Mouse (Mus musculus) kidney, postnatal 14 days (tissue): ENCODE data around the gene Rapgef1.
"Not testable (repeated sequence)": the region's sequence is repeated elsewhere in the genome, so short reads cannot be mapped to it uniquely, and the experiment has no call there.

Source experiments
- DNase-seq: peaks from one replicate; pipeline ENCODE4 v3.0.0; 2022; ENCODE audit warnings: mixed read lengths

Gene Rapgef1

GRCm38 (mm10) chr2:29747852-29748251 is 128.3 kb downstream of the Rapgef1 start:
- DNase-seq: no peak

- no peak for DNase-seq
Measured at GRCm38 (mm10) chr2:29748499-29748898, 129.0 kb downstream of the Rapgef1 start.

GRCm38 (mm10) chr2:29751497-29751896 is 132.0 kb downstream of the Rapgef1 start, which contains the start of gene Gm13420:
Gm13420 (minus strand) TSS chr2:29751685.
- DNase-seq: peak; percentile 86

DNA sequence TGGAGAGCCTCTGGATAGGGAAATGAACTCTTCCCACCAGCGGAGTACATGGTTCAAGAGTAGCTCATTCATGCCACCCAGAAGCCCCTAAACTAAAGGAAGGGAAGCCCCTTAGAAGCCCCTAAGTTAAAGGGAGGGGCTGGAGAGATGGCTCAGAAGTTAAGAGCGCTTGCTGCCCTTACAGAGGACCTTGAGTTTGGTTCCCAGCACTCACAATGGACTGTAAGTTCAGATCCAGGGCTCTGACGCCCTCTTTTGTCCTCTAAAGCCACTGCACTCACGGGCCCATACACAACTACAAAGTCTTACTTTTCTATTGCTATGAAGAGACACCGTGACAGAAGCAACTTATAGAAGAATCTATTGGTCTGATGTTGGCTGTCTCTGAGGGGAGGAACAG is 132.9 kb downstream of the Rapgef1 start:
- no peak for DNase-seq

DNA sequence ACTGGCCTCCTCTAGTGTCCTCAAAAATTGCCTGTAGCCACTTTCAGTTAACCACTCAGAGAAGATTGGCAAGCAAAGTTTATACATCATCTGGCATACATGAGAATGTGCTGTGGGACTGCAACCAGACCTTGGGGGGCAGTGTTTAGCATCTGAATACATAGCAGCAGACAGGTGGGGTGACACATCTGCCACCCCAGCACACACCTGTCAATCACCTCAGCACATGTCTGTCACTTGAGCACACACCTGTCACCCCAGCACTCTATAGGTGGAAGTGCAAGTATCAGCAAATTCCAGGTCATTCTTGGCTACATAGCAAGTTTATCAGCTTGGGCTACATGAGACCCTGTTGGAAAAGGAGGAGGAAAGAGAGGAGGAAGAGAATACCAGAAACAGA is 136.2 kb downstream of the Rapgef1 start:
- no peak for DNase-seq

DNA sequence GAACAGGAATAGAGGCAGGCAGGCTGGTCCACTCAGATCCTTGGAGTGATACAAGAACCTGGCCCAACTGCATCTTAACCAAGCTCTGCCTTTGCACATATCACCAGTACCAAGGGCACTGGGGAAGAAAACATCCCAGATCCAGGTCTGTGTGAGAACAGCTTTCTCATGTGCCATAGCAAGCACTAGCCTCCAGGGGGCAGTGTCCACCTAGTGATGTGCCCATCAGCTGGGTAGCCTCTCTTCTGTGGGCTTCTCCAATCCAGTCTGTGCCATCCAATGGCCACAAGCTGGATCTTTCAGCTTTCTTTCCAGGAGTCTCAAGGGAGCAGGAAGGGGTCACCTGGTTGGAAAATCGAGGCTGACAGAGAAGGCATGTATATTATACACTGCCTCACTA is 145.3 kb downstream of the Rapgef1 start:
- DNase-seq: peak; percentile 75

DNA sequence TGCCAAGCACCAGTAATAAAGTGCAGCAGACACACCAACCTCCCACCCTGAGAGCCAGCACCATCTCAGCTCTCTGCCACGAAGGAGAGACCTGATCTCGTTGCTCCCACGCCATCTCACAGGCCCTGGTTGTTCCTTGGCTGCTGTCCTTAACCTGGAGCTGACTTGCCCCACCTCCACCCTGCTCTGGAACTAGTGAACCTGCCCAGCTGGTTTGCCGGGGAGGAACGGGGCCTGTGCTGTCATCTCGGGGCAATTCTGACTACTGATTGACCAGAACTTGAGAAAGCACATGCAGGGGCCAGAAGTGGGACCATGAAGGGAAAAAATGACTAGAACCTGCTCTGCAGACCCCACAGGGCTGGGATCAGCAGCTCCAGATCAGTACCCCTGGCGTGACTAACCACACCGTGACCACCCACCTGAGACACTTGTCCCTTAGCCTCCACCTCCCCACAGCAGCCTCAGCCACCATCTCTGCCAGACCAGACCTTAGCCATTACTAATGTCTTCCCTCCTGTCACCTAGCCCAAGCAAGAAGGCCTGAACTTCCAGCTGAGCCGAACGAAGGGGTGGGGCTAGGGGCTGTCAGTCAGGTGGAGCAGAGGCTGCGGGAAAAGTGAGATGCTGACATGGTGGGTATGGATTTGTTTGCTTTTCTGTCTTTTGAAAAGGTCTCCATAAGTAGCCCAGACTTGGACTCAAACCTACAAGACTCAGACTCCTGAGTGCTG is 148.6 kb downstream of the Rapgef1 start:
- DNase-seq: peak; percentile 71

DNA sequence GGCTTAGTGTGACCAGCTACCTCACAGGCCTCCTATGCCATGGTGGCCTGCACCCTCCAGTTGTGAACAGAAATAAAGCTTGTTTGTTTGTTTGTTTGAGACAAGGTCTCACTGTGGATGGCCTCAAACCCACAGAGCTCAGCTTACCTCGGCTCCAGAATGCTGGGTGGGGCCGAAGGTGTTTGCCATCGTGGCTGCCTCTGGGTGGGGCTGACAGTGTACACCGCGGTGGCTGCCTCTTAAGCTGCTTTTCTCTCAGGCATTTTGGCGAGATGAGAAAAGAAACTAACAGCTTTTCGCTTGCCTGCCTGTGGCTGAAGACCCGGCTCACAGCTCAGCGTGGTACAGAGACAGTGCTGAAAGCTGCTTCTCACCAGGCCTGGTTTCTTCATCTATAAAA is 149.4 kb downstream of the Rapgef1 start:
- DNase-seq: no peak

- DNase-seq: no peak
Measured at GRCm38 (mm10) chr2:29770162-29770561, 150.6 kb downstream of the Rapgef1 start.

DNA sequence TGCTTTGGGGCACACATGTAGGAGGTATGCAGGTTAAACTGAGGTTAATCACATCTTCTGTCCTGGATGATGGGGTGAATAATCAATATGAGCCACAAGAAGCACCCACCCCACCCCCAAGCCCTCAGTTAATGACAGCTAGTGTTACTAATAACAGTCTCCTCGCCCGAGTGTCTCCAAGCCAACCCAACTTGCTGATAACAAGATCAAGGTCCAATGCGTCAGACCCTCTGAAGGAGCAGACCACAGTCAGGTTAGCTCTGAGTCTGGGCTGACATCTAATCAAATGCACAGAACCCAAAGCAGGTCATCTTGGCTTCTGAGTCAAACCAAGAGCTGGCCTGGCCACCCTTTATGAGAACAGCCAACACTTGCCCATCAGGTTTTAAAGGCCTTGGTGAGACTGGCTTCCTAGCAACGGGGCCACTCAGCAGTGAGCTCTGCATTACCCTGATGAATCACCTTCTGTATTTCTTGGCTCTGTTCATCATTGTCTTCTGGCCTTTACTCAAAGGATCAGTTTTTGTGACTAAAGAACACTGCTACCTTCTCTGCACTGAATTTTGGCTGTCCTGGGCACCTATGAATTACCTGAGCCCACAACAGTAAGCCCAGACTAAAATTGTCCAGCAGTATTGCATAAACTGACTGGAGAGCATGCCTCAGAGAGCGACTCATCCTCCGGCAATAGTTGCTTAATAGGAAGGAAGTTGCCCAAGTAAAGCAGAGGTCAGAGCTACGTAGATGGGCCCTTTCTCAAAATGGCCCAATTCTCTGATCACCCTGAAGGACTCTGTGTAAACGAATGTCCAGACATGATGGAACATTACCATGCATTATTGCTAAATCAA is 152.3 kb downstream of the Rapgef1 start:
- DNase-seq: no peak

GRCm38 (mm10) chr2:29773323-29773722 is 153.8 kb downstream of the Rapgef1 start:
- DNase-seq: no peak

DNA sequence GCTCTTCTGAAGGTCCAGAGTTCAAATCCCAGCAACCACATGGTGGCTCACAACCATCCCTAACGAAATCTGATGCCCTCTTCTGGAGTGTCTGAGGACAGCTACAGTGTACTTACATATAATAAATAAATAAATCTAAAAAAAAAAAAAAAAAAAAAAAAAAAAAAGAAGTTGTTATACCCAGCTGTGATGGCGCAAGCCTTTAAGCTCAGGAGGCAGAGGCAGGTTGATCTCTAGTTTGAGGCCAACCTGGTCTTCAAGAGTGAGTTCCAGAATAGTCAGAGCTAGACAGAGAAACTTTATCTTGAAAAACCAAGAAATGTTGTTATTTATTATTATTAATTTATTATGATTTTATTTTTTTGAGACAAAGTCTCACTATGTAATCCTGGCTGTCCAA is 161.7 kb downstream of the Rapgef1 start:
- not testable (repeated sequence) for DNase-seq

GRCm38 (mm10) chr2:29784290-29784689 is 164.8 kb downstream of the Rapgef1 start:
- DNase-seq: no peak

DNA sequence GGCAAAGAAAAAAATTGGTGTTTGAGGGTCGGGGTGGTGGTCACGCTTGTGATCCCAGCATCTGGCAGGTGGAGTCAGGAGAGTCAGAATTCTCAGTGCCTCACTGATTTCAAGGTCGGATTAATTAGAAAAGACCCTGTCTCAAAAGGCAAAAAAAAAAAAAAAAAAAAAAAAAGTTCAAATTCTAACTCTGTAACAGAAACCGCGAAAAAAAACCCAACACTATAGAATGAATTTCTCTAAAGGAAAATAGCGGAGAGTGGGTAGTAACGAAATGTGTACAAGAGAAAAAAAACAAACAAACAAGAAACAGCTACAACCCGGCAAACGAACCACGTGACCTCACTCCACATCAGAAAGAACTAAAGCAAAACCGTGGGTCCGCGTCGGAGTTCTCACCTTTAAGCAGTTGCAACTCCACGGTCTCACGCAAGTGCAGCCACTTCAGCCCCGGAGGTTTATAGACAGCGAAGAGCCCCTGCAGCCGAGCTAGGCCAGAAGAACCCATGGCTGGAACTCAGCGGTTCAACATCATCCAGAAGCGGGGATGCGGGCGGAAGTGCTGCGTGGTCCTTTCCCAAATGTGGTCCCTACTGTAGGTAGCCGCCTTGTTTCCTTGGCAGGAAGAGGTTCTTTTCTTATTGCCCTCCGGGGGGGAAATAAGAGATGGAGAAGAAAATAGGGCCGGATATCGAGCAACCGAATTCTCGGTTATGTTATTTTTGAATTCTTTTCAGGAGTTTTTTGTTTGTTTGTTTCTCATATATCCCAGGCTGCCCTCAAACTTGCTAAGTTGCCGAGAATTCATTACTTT is 167.8 kb downstream of the Rapgef1 start, which contains the start of gene Coq4:
Coq4 (plus strand) TSS at position 390 of the 814 bp plus-strand sequence.
- DNase-seq: peak; percentile 94

DNA sequence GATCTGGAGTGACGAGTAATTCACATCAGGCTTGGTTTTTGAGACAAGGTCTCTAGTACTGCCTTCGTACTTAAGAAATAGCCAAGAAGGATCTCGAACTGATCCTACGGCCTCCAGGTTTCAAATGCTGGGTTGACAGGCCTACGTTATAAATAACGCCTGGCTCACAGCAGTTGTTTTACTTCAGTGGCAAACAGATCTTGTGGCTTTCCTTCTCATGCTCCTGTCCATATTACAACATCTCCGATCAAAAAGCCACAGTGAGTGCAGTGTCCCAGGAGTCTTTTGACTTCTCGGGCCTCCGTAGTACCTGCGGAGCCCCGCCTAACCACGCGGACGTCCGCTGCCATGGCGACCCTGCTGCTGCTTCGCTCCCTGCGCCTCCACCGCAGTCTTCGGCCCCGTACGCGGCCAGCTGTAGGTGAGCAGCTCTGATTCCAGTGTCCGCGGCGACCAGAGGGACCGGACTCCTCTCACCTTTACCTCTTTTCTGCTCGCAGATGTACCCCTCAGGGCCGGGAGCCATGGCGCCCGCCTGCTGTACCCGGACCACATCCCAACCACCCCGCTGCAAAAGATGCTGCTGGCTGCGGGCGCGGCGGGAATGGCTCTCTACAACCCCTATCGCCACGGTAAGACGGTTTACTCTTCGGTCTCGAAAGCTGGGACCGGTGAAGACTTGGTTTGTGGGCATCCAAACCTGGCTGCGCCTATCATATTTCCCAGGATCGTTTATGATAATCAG is 168.6 kb downstream of the Rapgef1 start, which contains the start of gene Trub2:
Trub2 (minus strand) TSS at position 566 of the 745 bp plus-strand sequence.
- peak; percentile 91 for DNase-seq
